Mouse (Mus musculus) lung, postnatal 0 days (tissue): ENCODE data around the gene Irf2bpl.

Experiments used
- CTCF ChIP-seq: IDR thresholded peaks from 2 replicates; pipeline ENCODE4 v1.5.1; 2016; ENCODE audit warnings: antibody characterized with exemption, mild to moderate bottlenecking
- EP300 ChIP-seq: IDR thresholded peaks from 2 replicates; pipeline ENCODE4 v1.6.1; 2016; ENCODE audit warnings: antibody characterized with exemption, mild to moderate bottlenecking, control low read depth

DNA sequence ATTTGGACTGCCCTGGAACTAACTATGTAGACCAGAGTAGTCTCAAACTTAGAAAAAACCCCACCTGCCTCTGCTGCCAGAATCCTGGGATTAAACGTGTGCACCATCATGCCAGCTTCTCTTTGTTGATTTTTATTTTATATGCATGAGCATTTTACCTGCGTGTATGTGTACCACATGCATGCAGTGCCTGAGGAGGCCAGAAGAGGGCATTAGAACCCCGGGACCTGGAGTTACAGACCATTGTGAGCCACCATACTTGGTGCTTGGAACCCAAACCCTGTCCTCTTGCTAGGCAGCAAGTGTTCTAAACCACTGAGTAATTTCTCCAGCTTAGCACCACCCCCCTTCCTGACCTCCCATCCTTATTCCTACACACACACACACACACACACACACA, 13.6 kb downstream of the Irf2bpl start:
- TF ChIP-seq CTCF (peak; percentile 22), EP300 (no peak)
